Mouse (Mus musculus): Measurements from ENCODE around the gene Cluh.

DNA sequence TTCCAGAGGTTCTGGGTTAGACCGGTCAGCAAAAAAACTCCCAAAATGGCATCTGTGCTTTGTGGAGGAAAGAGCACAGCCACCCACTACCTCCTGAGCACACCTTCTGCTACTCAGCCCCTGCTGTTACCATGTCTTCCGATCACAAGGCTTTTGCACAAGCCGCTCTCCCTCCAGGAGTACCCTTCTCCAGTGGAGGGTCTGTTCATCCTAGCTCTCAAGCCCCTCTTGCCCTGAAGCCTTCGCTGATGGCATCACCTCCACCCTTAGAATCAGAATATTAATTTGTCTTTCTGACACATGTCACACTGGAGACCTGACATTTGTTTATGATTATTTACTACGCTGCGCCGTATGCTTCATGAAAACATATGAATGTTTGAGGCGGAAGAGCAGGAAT is 11.8 kb upstream of the Cluh start:
- TF ChIP-seq CTCF (IDR thresholded peaks at IDR 0.05; ENCODE audit: low read depth, low read length): no peak
- TF ChIP-seq POLR2A (IDR thresholded peaks at IDR 0.05; ENCODE audit: borderline replicate concordance, low read depth, low read length): no peak

Measured in bone marrow macrophage, adult 2 months (primary cell).